ENCODE assay signal across 12 mouse cellular contexts in the genomic region with DNA sequence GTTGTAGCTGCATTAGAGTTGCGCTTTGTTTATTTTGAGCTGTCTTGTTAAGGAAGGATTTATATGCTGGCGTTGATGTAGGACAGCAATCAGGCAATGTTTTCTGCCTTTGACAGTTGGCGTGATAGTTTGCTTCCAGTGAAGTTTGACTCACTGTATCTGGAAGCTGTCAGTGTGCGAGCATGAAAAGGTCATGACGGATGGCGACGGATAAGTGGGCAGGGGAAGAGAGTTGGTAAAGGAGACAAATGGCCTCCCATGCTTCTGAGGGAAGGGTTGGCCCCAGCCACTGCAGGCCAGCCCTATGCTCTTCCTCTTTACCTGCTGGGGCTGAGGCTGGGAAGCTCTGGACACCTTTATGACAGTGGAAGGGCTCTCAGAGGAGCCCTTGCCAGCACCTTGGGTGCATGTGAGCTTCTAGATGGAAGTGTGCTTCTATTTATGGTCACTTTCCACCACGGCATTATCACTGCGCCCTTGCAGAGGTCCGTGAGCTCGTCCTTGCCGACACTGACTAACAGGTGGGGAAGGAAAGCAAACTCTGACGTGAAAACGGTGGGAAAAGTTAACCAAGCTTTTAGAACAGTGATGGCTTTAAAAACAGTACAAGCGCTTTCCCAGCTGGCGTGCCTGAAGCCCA.
A peak's percentile ranks its signal among the peaks of the same experiment; 100 is the strongest.
DNase-seq lines count a peak whose midpoint lies in the region; ATAC-seq and TF ChIP-seq lines count a peak whose summit lies in the region.
"Had no signal": no experiment of that assay in that cellular context is flagged by ENCODE, and none has a peak within 500 bp of the region (broad histone marks: within the 10 kb centered on the region; RNA-seq: fewer than 3 reads in every experiment).

No protein-coding gene starts in this region.

- no peak for TF ChIP-seq CTCF in lung, postnatal 0 days (IDR thresholded peaks at IDR 0.05)

- no peaks in the 10 kb centered on the region for H3K4me1 ChIP-seq in lung, postnatal 0 days (ENCODE audit: insufficient read depth, low read depth, low read length)
- H3K4me1 ChIP-seq: liver, embryonic 15.5 days had no signal

- H3K27ac ChIP-seq in lung, postnatal 0 days (ENCODE audit: low read length), result no peak overlapping the region
- H3K27ac ChIP-seq: liver, embryonic 15.5 days had no signal

- H3K36me3 ChIP-seq in lung, postnatal 0 days (ENCODE audit: insufficient read depth, low read length), result no peaks in the 10 kb centered on the region
- H3K36me3 ChIP-seq: liver, embryonic 15.5 days had no signal

- intact Hi-C loops in heart, postnatal 14 days (cut with DNase I), result no loop called here
- intact Hi-C loops in left cerebral cortex, postnatal 36 days (cut with DNase I), result no loop called here

- H3K4me2 ChIP-seq in lung, postnatal 0 days (replicated peaks; ENCODE audit: low read depth, low read length), result no peak overlapping the region
- H3K4me2 ChIP-seq: liver, embryonic 15.5 days had no signal

- H3K9me3 ChIP-seq in lung, postnatal 0 days (ENCODE audit: low read length), result no peaks in the 10 kb centered on the region
- H3K9me3 ChIP-seq: liver, embryonic 15.5 days had no signal

- peak; percentile 33 for ATAC-seq in lung, postnatal 0 days
- ATAC-seq: Patski had no signal

- no peak for TF ChIP-seq EP300 in lung, postnatal 0 days (IDR thresholded peaks at IDR 0.05)

- no peak overlapping the region for H3K4me3 ChIP-seq in lung, postnatal 0 days (ENCODE audit: low read depth, low read length)
- H3K4me3 ChIP-seq: liver, embryonic 15.5 days had no signal

- DNase-seq in gastrocnemius, adult 18-20 months (ENCODE audit: low spot score), result peak; percentile 7
- DNase-seq in gastrocnemius, adult 8-10 months (ENCODE audit: low spot score in 2 of 2), result no peak
- peak; percentile 17 for DNase-seq in lung, postnatal 0 days (ENCODE audit: low spot score)
- no peak for DNase-seq in lung, postnatal 14 days
- peak; percentile 4 to 11 for DNase-seq in heart, postnatal 14 days
- no peak for DNase-seq in left cerebral cortex, postnatal 36 days (ENCODE audit: low spot score in 2 of 2)
- no peak for DNase-seq in thymus, adult 18-20 months
- no peak for DNase-seq in ovary, postnatal 14 days (ENCODE audit: low spot score)
- DNase-seq: cerebellum, adult 9-11 months; kidney, adult 18-20 months had no signal

- H3K9ac ChIP-seq in lung, postnatal 0 days (replicated peaks; ENCODE audit: low read depth), result no peak overlapping the region
- H3K9ac ChIP-seq: liver, embryonic 15.5 days had no signal

- no peaks in the 10 kb centered on the region for H3K27me3 ChIP-seq in lung, postnatal 0 days (replicated peaks; ENCODE audit: insufficient read depth, low read length)
- H3K27me3 ChIP-seq: liver, embryonic 15.5 days; Patski had no signal

- 57% methylated on average over 16 of the region's 16 CpGs for WGBS in lung, postnatal 0 days

Comparison
In these comparisons a context has a peak if more than half of its experiments do, and no peak if none do; other contexts are left out.
1. DNase-seq: peak in gastrocnemius, adult 18-20 months (single experiment), lung, postnatal 0 days (single experiment) and heart, postnatal 14 days (2 of 2); none in gastrocnemius, adult 8-10 months (0 of 2), lung, postnatal 14 days (single experiment), left cerebral cortex, postnatal 36 days (0 of 2), thymus, adult 18-20 months (0 of 2) and ovary, postnatal 14 days (single experiment).